Mouse (Mus musculus) testis, adult 2 months (tissue): Measurements from ENCODE around the gene Cysrt1. TPM values are rescaled to one million over a fixed set of nuclear protein-coding genes. Genes with fewer than 3 reads are reported as not detected.

Experiments used
- H3K27ac ChIP-seq: fragments of 200-500 bp; 2 replicates; pipeline ENCODE4 v1.5.1; 2012; ENCODE audit warnings: low read depth, low read length; ENCODE audit not compliant: control insufficient read depth, insufficient read depth
- H3K27me3 ChIP-seq: fragments of 200-500 bp; 2 replicates; pipeline ENCODE4 v1.6.1; 2012; ENCODE audit warnings: mild to moderate bottlenecking, low read length, moderate library complexity; ENCODE audit not compliant: control insufficient read depth, insufficient read depth
- H3K36me3 ChIP-seq: fragments of 200-500 bp; 2 replicates; pipeline ENCODE4 v1.6.1; 2012; ENCODE audit warnings: mild to moderate bottlenecking, low read length; ENCODE audit not compliant: control insufficient read depth, insufficient read depth
- H3K4me1 ChIP-seq: fragments of 200-500 bp; 2 replicates; pipeline ENCODE4 v1.6.1; 2012; ENCODE audit warnings: low read length; ENCODE audit not compliant: control insufficient read depth, insufficient read depth
- H3K4me3 ChIP-seq: fragments of 200-500 bp; 2 replicates; pipeline ENCODE4 v1.5.1; 2012; ENCODE audit warnings: low read depth, mild to moderate bottlenecking, low read length, moderate library complexity, mixed read lengths; ENCODE audit not compliant: control insufficient read depth
- CTCF ChIP-seq: fragments of 200-500 bp; IDR thresholded peaks from 2 replicates; pipeline ENCODE4 v1.5.1; 2012; ENCODE audit warnings: low read depth, mild to moderate bottlenecking, inconsistent platforms, low read length, moderate library complexity; ENCODE audit not compliant: control insufficient read depth, insufficient read depth, insufficient replicate concordance
- POLR2A ChIP-seq: fragments of 200-500 bp; IDR thresholded peaks from 2 replicates; pipeline ENCODE4 v1.6.1; 2012; ENCODE audit warnings: low read depth, mild to moderate bottlenecking, inconsistent platforms, low read length, moderate library complexity; ENCODE audit not compliant: control insufficient read depth
- polyA plus RNA-seq: library from polyadenylated mRNA; depleted of rRNA; stranded (reverse); fragments of >200 nt; gene quantifications from 2 replicates; pipeline ENCODE4 v1.2.3, GENCODE M21; 2012; rRNA removed

Cysrt1 gene
- polyA plus RNA-seq, 1 experiment = 0.31 TPM

DNA sequence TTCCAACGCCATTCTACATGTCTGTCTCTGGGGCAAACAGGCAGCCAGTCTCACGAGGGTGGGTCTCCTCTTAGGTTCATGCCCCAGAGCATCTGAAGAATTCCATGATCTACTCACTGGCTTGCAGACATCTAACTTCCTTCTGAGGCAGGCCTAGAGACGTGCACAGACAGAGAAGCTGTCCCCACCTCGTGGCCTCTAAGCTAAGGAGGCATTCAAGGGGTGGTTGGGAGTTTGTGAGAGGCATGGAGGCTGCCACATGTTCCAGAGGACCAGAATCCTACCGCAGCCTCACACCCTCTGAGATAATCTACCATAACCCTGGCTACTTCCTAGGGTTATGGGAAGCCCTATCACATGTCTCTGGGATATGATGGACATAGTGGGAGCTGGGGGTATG lies 48.2 kb downstream of the Cysrt1 start:
- Histone ChIP-seq H3K36me3 (no peaks in the 10 kb centered on the region), H3K27ac (no peak overlapping the region), H3K4me1 (peaks cover 4% of the 10 kb centered on the region; the same call in 1 of the 2 replicates), H3K27me3 (no peaks in the 10 kb centered on the region), H3K4me3 (no peak overlapping the region)
- TF ChIP-seq CTCF = no peak
- no peak for TF ChIP-seq POLR2A

DNA sequence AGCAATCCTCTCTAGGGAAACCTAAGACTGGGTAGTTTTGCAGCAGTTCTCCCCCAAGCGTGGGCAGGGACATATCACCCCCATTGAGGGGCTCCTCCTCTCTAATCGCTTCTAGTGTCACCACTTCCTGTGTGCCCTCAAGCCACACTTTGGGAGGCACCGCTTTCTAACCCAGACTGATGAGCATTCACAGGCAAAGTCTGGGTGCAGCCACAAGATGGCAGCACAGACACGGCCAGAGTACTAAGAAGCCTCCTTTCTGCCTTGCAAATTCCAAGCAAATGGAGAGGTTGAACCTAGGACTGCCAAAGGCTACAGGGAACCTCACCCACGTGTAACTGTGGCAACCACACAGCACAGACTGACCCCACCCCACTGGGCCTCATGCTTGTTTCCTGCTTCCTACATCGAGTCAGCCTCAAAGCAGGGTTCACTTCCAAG lies 48.9 kb downstream of the Cysrt1 start:
- Histone ChIP-seq H3K36me3 (no peaks in the 10 kb centered on the region), H3K4me1 (peaks cover 4% of the 10 kb centered on the region; the same call in 1 of the 2 replicates), H3K27me3 (no peaks in the 10 kb centered on the region), H3K4me3 (no peak overlapping the region), H3K27ac (no peak overlapping the region)
- TF ChIP-seq POLR2A (no peak), CTCF (peak; percentile 78; the same call in 1 of the 2 replicates)

Other genes with a start within 250 kb of the Cysrt1 start
- gene Nsmf, start 188.1 kb downstream of the Cysrt1 start, polyA plus RNA-seq = 69.1 and 78.2 TPM in 2 replicates
- 0.48 TPM in 2 replicates for gene Entpd8, start 162.1 kb downstream of the Cysrt1 start, polyA plus RNA-seq
- gene Noxa1, start 147.3 kb downstream of the Cysrt1 start, polyA plus RNA-seq = 0.14 and 0.25 TPM in 2 replicates
- gene Nrarp, start 61.7 kb downstream of the Cysrt1 start, polyA plus RNA-seq = 3.8 and 4.0 TPM in 2 replicates
- 0.98 and 1.3 TPM in 2 replicates for gene Tor4a, start 45.6 kb downstream of the Cysrt1 start, polyA plus RNA-seq
- gene Nelfb, start 31.0 kb downstream of the Cysrt1 start, polyA plus RNA-seq = 20.7 and 24.9 TPM in 2 replicates
- 244 and 247 TPM in 2 replicates for gene Stpg3, start 27.8 kb downstream of the Cysrt1 start, polyA plus RNA-seq
- 552 and 576 TPM in 2 replicates for gene Fam166a, start 23.7 kb downstream of the Cysrt1 start, polyA plus RNA-seq
- 2,564 and 2,638 TPM in 2 replicates for gene Tubb4b, start 17.8 kb downstream of the Cysrt1 start, polyA plus RNA-seq
- gene Slc34a3, start 8.1 kb downstream of the Cysrt1 start, polyA plus RNA-seq = 0.48 and 0.55 TPM in 2 replicates
- gene Rnf224, start 5.7 kb downstream of the Cysrt1 start, polyA plus RNA-seq = 0.05 TPM in 1 of 2 replicates, not detected in the other
- gene Rnf208, start 197 bp downstream of the Cysrt1 start, polyA plus RNA-seq = 7.4 and 8.1 TPM in 2 replicates
- 7.0 and 7.9 TPM in 2 replicates for gene AL732309.1, start 4.4 kb upstream of the Cysrt1 start, polyA plus RNA-seq
- 63.3 and 69.3 TPM in 2 replicates for gene Tmem203, start 13.0 kb upstream of the Cysrt1 start, polyA plus RNA-seq
- 357 and 363 TPM in 2 replicates for gene Tprn, start 20.2 kb upstream of the Cysrt1 start, polyA plus RNA-seq
- gene Ssna1, start 30.0 kb upstream of the Cysrt1 start, polyA plus RNA-seq = 54.9 and 64.2 TPM in 2 replicates
- gene Anapc2, start 30.0 kb upstream of the Cysrt1 start, polyA plus RNA-seq = 29.3 and 32.3 TPM in 2 replicates
- gene Tmem210, start 45.7 kb upstream of the Cysrt1 start, polyA plus RNA-seq = 830 and 870 TPM in 2 replicates
- 3.5 and 4.3 TPM in 2 replicates for gene Lrrc26, start 47.5 kb upstream of the Cysrt1 start, polyA plus RNA-seq
- 0.38 and 0.75 TPM in 2 replicates for gene Grin1, start 76.7 kb upstream of the Cysrt1 start, polyA plus RNA-seq
- gene Man1b1, start 89.9 kb upstream of the Cysrt1 start, polyA plus RNA-seq = 25.4 and 29.3 TPM in 2 replicates
- 4.0 and 5.0 TPM in 2 replicates for gene Dpp7, start 113.9 kb upstream of the Cysrt1 start, polyA plus RNA-seq
- 1.7 and 2.2 TPM in 2 replicates for gene Uap1l1, start 123.2 kb upstream of the Cysrt1 start, polyA plus RNA-seq
- gene Sapcd2, start 129.9 kb upstream of the Cysrt1 start, polyA plus RNA-seq = 1.1 and 1.3 TPM in 2 replicates
- 6.2 and 6.5 TPM in 2 replicates for gene Entpd2, start 153.4 kb upstream of the Cysrt1 start, polyA plus RNA-seq
- 13.6 and 15.9 TPM in 2 replicates for gene Npdc1, start 156.9 kb upstream of the Cysrt1 start, polyA plus RNA-seq
- gene Fut7, start 180.8 kb upstream of the Cysrt1 start, polyA plus RNA-seq = 0.10 TPM in 1 of 2 replicates, not detected in the other
- gene Abca2, start 186.3 kb upstream of the Cysrt1 start, polyA plus RNA-seq = 17.3 and 18.3 TPM in 2 replicates
- 0.78 and 11.8 TPM in 2 replicates for gene Clic3, start 214.4 kb upstream of the Cysrt1 start, polyA plus RNA-seq
- 34.3 and 35.8 TPM in 2 replicates for gene Paxx, start 218.6 kb upstream of the Cysrt1 start, polyA plus RNA-seq
- 311 and 369 TPM in 2 replicates for gene Ptgds, start 227.6 kb upstream of the Cysrt1 start, polyA plus RNA-seq